Mouse (Mus musculus) liver, adult 2 months (tissue): Measurements from ENCODE around the gene Kansl2.

Experiments used
- CTCF ChIP-seq: fragments of 200-500 bp; IDR thresholded peaks from 2 replicates; pipeline ENCODE4 v1.5.1; 2011; ENCODE audit warnings: low read depth, low read length, control low read depth
- POLR2A ChIP-seq: fragments of 200-500 bp; IDR thresholded peaks from 2 replicates; pipeline ENCODE4 v1.6.1; 2011; ENCODE audit warnings: low read length, control low read depth; ENCODE audit not compliant: insufficient read depth; ENCODE audit errors: extremely low read depth

DNA sequence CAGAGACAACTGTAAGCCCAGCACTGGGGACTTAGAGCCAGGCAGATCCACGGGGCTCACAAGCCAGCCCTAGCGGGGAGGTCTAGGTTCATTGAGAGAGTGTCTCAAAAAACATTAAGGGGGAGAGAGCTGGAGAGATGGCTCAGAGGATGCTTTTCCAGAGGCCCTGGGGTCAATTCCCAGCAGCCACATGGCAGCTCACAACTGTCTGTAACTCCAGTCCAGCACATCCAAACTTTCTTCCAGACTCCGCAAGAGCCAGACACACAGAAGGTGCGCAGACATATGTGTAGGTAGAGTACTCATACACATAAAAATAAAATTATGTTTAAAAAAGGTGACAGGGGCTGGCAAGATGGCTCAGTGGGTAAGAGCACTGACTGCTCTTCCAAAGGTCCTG lies 39.2 kb upstream of the Kansl2 start:
- no peak for TF ChIP-seq CTCF
- no peak for TF ChIP-seq POLR2A
